ENCODE assay signal across 16 mouse cellular contexts in the genomic region with DNA sequence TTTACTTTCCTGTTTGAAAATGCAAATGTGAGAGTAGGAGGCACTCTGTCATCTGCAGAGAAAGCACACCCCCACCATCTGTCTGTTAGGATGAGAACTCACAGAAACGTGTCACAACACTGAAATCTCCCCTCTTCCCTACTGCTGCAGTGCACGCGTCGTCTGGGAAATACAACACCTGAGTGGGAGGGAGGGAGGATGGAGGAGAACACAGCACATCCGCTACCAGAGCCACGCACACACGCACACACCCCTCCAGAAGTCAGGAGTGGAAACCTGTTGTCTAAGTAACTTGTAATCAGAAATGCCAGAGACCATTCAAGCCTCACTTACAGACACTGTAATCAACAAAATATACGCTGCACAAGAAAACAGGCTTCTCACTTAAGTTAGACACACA. TPM values are rescaled to one million over a fixed set of nuclear protein-coding genes. Genes with fewer than 3 reads are reported as not detected.
DNase-seq lines count a peak whose midpoint lies in the region; ATAC-seq lines count a peak whose summit lies in the region.
"Had no signal": no experiment of that assay in that cellular context is flagged by ENCODE, and none has a peak within 500 bp of the region (broad histone marks: within the 10 kb centered on the region; RNA-seq: fewer than 3 reads in every experiment).

No protein-coding gene starts in this region.

- H3K4me3 ChIP-seq in embryonic facial prominence, embryonic 14.5 days (ENCODE audit: low read depth, low read length), result no peak overlapping the region
- no peak overlapping the region for H3K4me3 ChIP-seq in embryonic facial prominence, embryonic 10.5 days
- no peak overlapping the region for H3K4me3 ChIP-seq in macrophage (ENCODE audit: inconsistent target)
- H3K4me3 ChIP-seq: erythroblast, embryonic 14.5 days; heart, adult 2 months; limb, embryonic 10.5 days; liver, embryonic 13.5 days; midbrain, embryonic 10.5 days; neural tube, embryonic 13.5 days had no signal

- no peak overlapping the region for H3K27ac ChIP-seq in embryonic facial prominence, embryonic 14.5 days (replicated peaks; ENCODE audit: low read depth, low read length)
- no peak overlapping the region for H3K27ac ChIP-seq in embryonic facial prominence, embryonic 10.5 days (replicated peaks)
- H3K27ac ChIP-seq in macrophage, result peak overlapping the region; percentile 86; the same call in 1 of the 2 replicates
- H3K27ac ChIP-seq: heart, adult 2 months; limb, embryonic 10.5 days; liver, embryonic 13.5 days; midbrain, embryonic 10.5 days; neural tube, embryonic 13.5 days had no signal

- peaks cover 3% of the 10 kb centered on the region; the same call in 1 of the 2 replicates for H3K9me3 ChIP-seq in embryonic facial prominence, embryonic 14.5 days (ENCODE audit: control insufficient read depth, low read length)
- H3K9me3 ChIP-seq in embryonic facial prominence, embryonic 10.5 days, result no peaks in the 10 kb centered on the region
- H3K9me3 ChIP-seq: limb, embryonic 10.5 days; liver, embryonic 13.5 days; midbrain, embryonic 10.5 days; neural tube, embryonic 13.5 days had no signal

- no peaks in the 10 kb centered on the region for H3K27me3 ChIP-seq in embryonic facial prominence, embryonic 14.5 days (replicated peaks; ENCODE audit: control insufficient read depth, insufficient read depth, low read length)
- no peaks in the 10 kb centered on the region for H3K27me3 ChIP-seq in embryonic facial prominence, embryonic 10.5 days (replicated peaks; ENCODE audit: low read depth, poor library complexity, severe bottlenecking)
- H3K27me3 ChIP-seq: liver, embryonic 13.5 days; neural tube, embryonic 13.5 days had no signal

- no peak overlapping the region for H3K4me2 ChIP-seq in embryonic facial prominence, embryonic 14.5 days (ENCODE audit: low read depth, low read length)
- H3K4me2 ChIP-seq: liver, embryonic 13.5 days; neural tube, embryonic 13.5 days had no signal

- 0 out of 2 replicates have a peak, but pooled peaks have one; percentile 35 for ATAC-seq in embryonic facial prominence, embryonic 14.5 days (ENCODE audit: low read depth)

- H3K9ac ChIP-seq in embryonic facial prominence, embryonic 14.5 days (ENCODE audit: low read depth, low read length), result no peak overlapping the region
- H3K9ac ChIP-seq: liver, embryonic 13.5 days; neural tube, embryonic 13.5 days had no signal

- peaks cover 100% of the 10 kb centered on the region for H3K79me2 ChIP-seq in macrophage (ENCODE audit: inconsistent target)

- peaks cover 22% of the 10 kb centered on the region for H3K4me1 ChIP-seq in embryonic facial prominence, embryonic 14.5 days (ENCODE audit: control insufficient read depth, insufficient read depth, low read length)
- H3K4me1 ChIP-seq in embryonic facial prominence, embryonic 10.5 days, result peaks cover 66% of the 10 kb centered on the region

- WGBS in embryonic facial prominence, embryonic 14.5 days, result 40% methylated on average over 8 of the region's 8 CpGs
- WGBS in embryonic facial prominence, embryonic 10.5 days, result 75% methylated on average over 8 of the region's 8 CpGs
- WGBS in macrophage (ENCODE audit: missing documents), result 90% methylated on average over 8 of the region's 8 CpGs

- no peaks in the 10 kb centered on the region for H3K36me3 ChIP-seq in embryonic facial prominence, embryonic 14.5 days (ENCODE audit: control insufficient read depth, insufficient read depth, low read length)
- H3K36me3 ChIP-seq in embryonic facial prominence, embryonic 10.5 days (replicated peaks), result 0 out of 2 replicates have a peak, but pooled peaks cover 12% of the 10 kb centered on the region
- 0 out of 2 replicates have a peak, but pooled peaks cover 5% of the 10 kb centered on the region for H3K36me3 ChIP-seq in macrophage (ENCODE audit: inconsistent target)
- H3K36me3 ChIP-seq: limb, embryonic 10.5 days; liver, embryonic 13.5 days; neural tube, embryonic 13.5 days had no signal

- no peak for DNase-seq in embryonic facial prominence, embryonic 14.5 days (ENCODE audit: low spot score)
- DNase-seq in embryonic facial prominence, embryonic 10.5 days (ENCODE audit: low spot score), result no peak
- DNase-seq in layer of hippocampus, adult 11-12 months (ENCODE audit: low spot score), result peak; percentile 32
- no peak for DNase-seq in layer of hippocampus, adult 8-10 months (ENCODE audit: low spot score in 2 of 2)
- peak; percentile 44 to 60 for DNase-seq in right cerebral cortex, postnatal 36 days (ENCODE audit: low spot score in 2 of 2)
- no peak for DNase-seq in right cerebral cortex, postnatal 10 days (ENCODE audit: low spot score in 2 of 2)
- no peak for DNase-seq in gastrocnemius, postnatal 4 days (ENCODE audit: low spot score in 2 of 2)
- DNase-seq: adrenal gland, postnatal 25 days; cerebellum, postnatal 14 days; heart, adult 2 months; liver, embryonic 13.5 days had no signal

RNA-seq across cellular contexts. Expression of gene Gng2, which starts 9.9 kb away (rescaled TPM):
- 59.3 and 63.5 TPM in 2 replicates for polyA plus RNA-seq in embryonic facial prominence, embryonic 14.5 days (2014; fragmentation: Nextera tagmentation; extraction: Ambion mirVana)
- 82.8 and 82.9 TPM in 2 replicates for polyA plus RNA-seq in embryonic facial prominence, embryonic 10.5 days (2016; fragmentation: Nextera tagmentation; extraction: Ambion mirVana)
- 100 to 1,000 TPM; 262 to 293 (median 273) TPM for total RNA-seq in layer of hippocampus, adult 8-10 months (2022)
- 10 to 100 TPM in 19 of 26 experiments, 1 to 10 TPM in 7; 4.2 to 66.1 (median 29.6) TPM for total RNA-seq in macrophage (2018; cell fraction: chromatin; rRNA removed)
- 100 to 1,000 TPM; 131 to 281 (median 162) TPM for total RNA-seq in macrophage (2018; cell fraction: cytosol; rRNA removed)
- 100 to 1,000 TPM in 2 of 26 experiments, 10 to 100 TPM in 24; 21.1 to 122 (median 61.1) TPM for total RNA-seq in macrophage (2018; cell fraction: nucleus; rRNA removed)
- polyA plus RNA-seq in macrophage (2018), result 134 to 216 TPM (median 195 TPM) in 3 replicates
- total RNA-seq in gastrocnemius, postnatal 4 days (2021), result 10 to 100 TPM; 28.0 to 34.7 TPM
- polyA plus RNA-seq: erythroblast, embryonic 14.5 days had no signal

Comparison
In these comparisons a context has a peak if more than half of its experiments do, and no peak if none do; other contexts are left out.
1. DNase-seq: peak in layer of hippocampus, adult 11-12 months (single experiment) and right cerebral cortex, postnatal 36 days (2 of 2); none in embryonic facial prominence, embryonic 14.5 days (single experiment), embryonic facial prominence, embryonic 10.5 days (single experiment), layer of hippocampus, adult 8-10 months (0 of 2), right cerebral cortex, postnatal 10 days (0 of 2) and gastrocnemius, postnatal 4 days (0 of 2).